Mouse (Mus musculus) forebrain, embryonic 14.5 days (tissue): ENCODE data around the gene RPS10-NUDT3. TPM values are rescaled to one million over a fixed set of nuclear protein-coding genes. Genes with fewer than 3 reads are reported as not detected.

ENCODE experiments used
- ATAC-seq: fragments of 200-750 bp; cut with Nextera tagmentation; 2 replicates; pipeline ENCODE4 v1.8.0; 2017; ENCODE audit warnings: mild to moderate bottlenecking, moderate library complexity
- DNase-seq: peaks from one replicate; pipeline ENCODE4 v3.0.0-alpha.2; 2015; ENCODE audit warnings: low spot score
- H3K27ac ChIP-seq: fragments of 300-500 bp; sonication (generic); 2 replicates; pipeline ENCODE4 v1.5.1; 2014; ENCODE audit warnings: low read depth, mild to moderate bottlenecking, control low read depth, low read length, moderate library complexity
- H3K27me3 ChIP-seq: fragments of 300-500 bp; sonication (generic); replicated peaks from 2 replicates; pipeline ENCODE4 v1.6.1; 2014; ENCODE audit warnings: low read length, control low read depth, mixed read lengths; ENCODE audit not compliant: control insufficient read depth, insufficient read depth
- H3K36me3 ChIP-seq: fragments of 300-500 bp; sonication (generic); 2 replicates; pipeline ENCODE4 v1.6.1; 2014; ENCODE audit warnings: low read length, control low read depth; ENCODE audit not compliant: control insufficient read depth, insufficient read depth
- H3K4me1 ChIP-seq: fragments of 300-500 bp; sonication (generic); 2 replicates; pipeline ENCODE4 v1.6.1; 2014; ENCODE audit warnings: antibody characterized with exemption, low read length, control low read depth; ENCODE audit not compliant: control insufficient read depth, insufficient read depth
- H3K4me2 ChIP-seq: fragments of 300-500 bp; sonication (generic); 2 replicates; pipeline ENCODE4 v1.6.1; 2014; ENCODE audit warnings: mild to moderate bottlenecking, control low read depth, low read length
- H3K4me3 ChIP-seq: fragments of 300-500 bp; sonication (generic); 2 replicates; pipeline ENCODE4 v1.5.1; 2014; ENCODE audit warnings: low read depth, low read length, control low read depth
- H3K9ac ChIP-seq: fragments of 300-500 bp; sonication (generic); 2 replicates; pipeline ENCODE4 v1.6.1; 2014; ENCODE audit warnings: mild to moderate bottlenecking, low read length, control low read depth, moderate library complexity
- H3K9me3 ChIP-seq: fragments of 300-500 bp; sonication (generic); replicated peaks from 2 replicates; pipeline ENCODE4 v1.6.1; 2016; ENCODE audit warnings: low read length, control low read depth, mixed read lengths; ENCODE audit not compliant: control insufficient read depth
- WGBS: fragments of 180-500 bp; shearing (Covaris S2); extraction: QIAGEN DNeasy Blood & Tissue Kit; methylation state at CpG from one replicate; pipeline ENCODE4 v1.1.7; 2014; 5-methylcytosine and 5-hydroxymethylcytosine counted together
- polyA plus RNA-seq: library from polyadenylated mRNA; unstranded; fragments of >200 nt; fragmentation: Nextera tagmentation; extraction: Ambion mirVana; gene quantifications from 2 replicates; pipeline ENCODE4 v1.2.1, GENCODE M21; 2014

The RPS10-NUDT3 gene
- polyA plus RNA-seq, 1 experiment from 2014 or later: not detected

DNA sequence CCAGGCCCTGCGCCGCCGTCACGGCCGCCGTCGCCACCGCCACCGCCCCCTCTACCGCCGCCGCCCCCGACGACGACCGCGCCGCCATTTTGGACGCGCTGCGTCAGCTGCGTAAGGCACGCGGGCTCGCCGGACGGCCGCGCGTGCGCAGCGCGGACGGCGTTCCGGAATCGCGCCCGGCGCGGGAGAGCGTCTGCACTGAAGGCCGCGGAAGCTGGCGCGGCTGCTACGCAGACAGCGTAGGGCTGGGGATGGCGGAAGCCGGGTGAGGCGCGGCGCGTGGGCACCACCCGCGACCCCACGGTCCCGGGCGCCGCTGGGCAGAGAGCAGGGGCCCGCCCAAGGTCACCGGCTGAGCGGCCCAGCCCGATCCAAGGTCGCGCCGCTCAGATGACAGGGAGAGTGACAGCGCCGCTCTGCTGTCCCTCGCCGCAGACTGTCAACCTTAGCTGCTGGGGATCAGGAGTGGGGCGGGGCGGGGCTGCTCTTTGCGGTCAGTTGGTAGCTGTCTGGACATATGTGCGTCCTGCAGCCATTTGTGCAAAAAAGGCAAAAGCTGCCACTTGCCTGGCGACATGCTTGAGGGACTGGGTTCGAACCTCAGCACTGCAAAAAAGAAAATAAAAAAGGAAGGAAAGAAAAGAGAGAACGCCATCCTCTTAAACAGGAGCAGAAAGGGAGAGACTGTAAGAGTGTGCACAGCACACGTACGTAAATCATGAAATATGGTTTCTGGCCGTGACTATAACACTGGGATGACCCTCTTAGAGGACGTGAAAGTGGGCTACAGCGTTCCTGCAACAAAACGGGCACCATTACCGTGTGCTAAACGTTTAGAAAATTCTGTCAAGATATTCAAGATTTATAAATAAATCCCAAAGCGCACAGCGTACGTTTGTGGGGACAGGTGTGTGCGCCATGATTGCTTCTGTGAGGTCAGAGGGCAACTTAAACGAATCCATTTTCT lies 11.4 kb downstream of the RPS10-NUDT3 start, which contains the start of gene Nudt3:
Nudt3 (minus strand) TSS at position 136 of the 967 bp plus-strand sequence.
- Histone ChIP-seq H3K27me3 (no peaks in the 10 kb centered on the region), H3K9me3 (no peaks in the 10 kb centered on the region), H3K4me2 (peak within 1 kb of the TSS; percentile 93), H3K27ac (peak within 1 kb of the TSS; percentile 99), H3K4me1 (peaks cover 23% of the 10 kb centered on the region), H3K9ac (peak within 1 kb of the TSS; percentile 99), H3K4me3 (peak within 1 kb of the TSS; percentile 99), H3K36me3 (peaks cover 12% of the 10 kb centered on the region; the same call in 1 of the 2 replicates)
- WGBS: 10% methylated on average over 81 of the region's 91 CpGs
- DNase-seq (peak; percentile 96), ATAC-seq (peak; percentile 90)

DNA sequence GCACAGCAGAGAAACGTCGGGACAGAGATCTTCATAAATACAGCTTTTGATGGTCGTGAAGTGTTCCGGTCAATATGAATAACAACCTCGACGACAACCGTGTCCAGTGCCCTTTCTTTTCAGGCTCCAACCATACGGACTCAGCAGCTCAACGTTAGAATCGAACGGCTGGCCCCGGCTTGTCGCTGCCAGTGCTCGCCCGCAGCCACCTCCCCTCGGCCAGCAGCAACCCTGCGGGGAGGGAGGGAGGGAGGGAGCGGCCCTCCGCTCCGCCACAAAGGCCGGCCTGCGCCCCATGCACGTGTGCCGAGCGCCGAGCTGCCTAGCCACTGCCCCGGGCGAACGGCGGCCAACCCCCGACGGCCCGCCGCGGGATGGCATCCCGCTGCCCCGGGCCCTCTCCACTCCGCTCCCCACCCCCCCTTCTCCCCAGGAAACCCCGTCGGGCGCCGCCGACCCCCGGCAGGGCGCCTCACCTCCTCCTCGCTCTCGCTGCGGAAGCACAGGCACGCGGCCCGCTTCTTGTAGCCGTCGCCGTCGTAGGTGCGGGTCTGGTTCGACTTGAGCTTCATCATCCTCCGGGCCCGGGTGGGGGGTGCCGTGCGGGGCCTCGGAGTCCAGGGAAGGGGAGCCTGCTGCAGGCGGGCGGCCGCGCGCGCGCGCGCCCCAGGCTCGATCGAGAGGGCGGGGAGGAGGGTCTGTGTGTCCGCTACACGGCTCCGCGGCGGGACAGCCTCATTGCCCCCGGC lies 12.2 kb downstream of the RPS10-NUDT3 start:
- Histone ChIP-seq H3K36me3 (peaks cover 12% of the 10 kb centered on the region), H3K27ac (peak overlapping the region; percentile 99), H3K9ac (peak overlapping the region; percentile 99), H3K4me1 (peaks cover 23% of the 10 kb centered on the region), H3K27me3 (no peaks in the 10 kb centered on the region), H3K4me2 (peak overlapping the region; percentile 93), H3K4me3 (peak overlapping the region; percentile 99), H3K9me3 (no peaks in the 10 kb centered on the region)
- ATAC-seq: peak; percentile 57
- peak; percentile 70 for DNase-seq
- under 1% methylated on average over 74 of the region's 80 CpGs for WGBS

DNA sequence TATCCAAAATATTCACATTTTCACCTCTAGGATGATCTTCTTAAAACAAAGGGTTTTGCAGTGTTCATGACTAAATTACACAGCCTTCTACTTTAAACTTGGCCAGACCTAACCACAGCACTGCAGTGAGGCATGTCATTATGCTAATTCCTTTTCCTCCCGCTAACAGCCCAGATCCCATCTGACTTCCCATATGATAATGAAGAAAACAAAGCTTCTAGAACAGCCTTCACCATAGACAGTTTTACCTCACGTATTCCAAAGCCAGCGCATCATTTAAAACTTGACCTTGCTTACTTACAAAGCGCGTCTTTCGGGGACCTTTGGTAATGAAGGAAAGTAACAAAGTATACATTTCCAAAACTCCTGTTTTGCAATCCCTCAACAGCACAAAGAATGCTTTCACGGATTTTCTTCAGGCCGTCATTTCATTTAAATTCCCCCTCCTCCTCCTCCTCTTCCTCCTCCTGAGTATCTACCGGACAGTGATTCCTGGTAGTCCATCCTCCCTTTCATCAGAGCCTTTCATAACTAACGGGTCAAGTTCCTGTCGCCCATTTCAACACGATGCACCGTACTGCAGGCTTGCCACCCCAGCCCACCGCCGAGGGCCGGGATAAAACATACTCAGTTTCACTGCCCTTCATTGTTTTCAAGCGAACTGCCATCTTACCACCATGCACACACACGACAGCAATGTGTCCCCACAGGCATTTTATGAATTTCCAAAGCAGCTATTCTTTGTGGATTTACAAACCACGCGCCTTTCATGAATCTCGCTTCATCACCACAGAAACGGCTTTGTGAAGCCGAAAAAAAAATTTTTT lies 13.1 kb downstream of the RPS10-NUDT3 start:
- H3K9ac ChIP-seq: peak overlapping the region; percentile 99
- H3K9me3 ChIP-seq: no peaks in the 10 kb centered on the region
- peak overlapping the region; percentile 99 for H3K4me3 ChIP-seq
- peak overlapping the region; percentile 99 for H3K27ac ChIP-seq
- peak; percentile 62 for ATAC-seq
- peak; percentile 80 for DNase-seq
- H3K4me1 ChIP-seq: peaks cover 23% of the 10 kb centered on the region
- peak overlapping the region; percentile 93 for H3K4me2 ChIP-seq
- H3K27me3 ChIP-seq: no peaks in the 10 kb centered on the region
- WGBS: 1% methylated on average over 23 of the region's 23 CpGs
- H3K36me3 ChIP-seq: peaks cover 14% of the 10 kb centered on the region

- H3K4me3 ChIP-seq: peak overlapping the region; percentile 99
- H3K9me3 ChIP-seq: no peaks in the 10 kb centered on the region
- no peaks in the 10 kb centered on the region for H3K27me3 ChIP-seq
- 0 out of 2 replicates have a peak overlapping the region, but pooled peaks have one; percentile 27 for H3K27ac ChIP-seq
- no peak for ATAC-seq
- DNase-seq: peak; percentile 24
- H3K9ac ChIP-seq: peak overlapping the region; percentile 99
- peak overlapping the region; percentile 93 for H3K4me2 ChIP-seq
- WGBS: 33% methylated on average over 8 of the region's 8 CpGs
- H3K36me3 ChIP-seq: peaks cover 14% of the 10 kb centered on the region
- H3K4me1 ChIP-seq: peaks cover 21% of the 10 kb centered on the region
Observed at GRCm38 (mm10) chr17:27621161-27621560, 13.9 kb downstream of the RPS10-NUDT3 start.

GRCm38 (mm10) chr17:27615388-27615787 lies 19.6 kb downstream of the RPS10-NUDT3 start:
- no peak overlapping the region for H3K4me2 ChIP-seq
- DNase-seq (no peak), ATAC-seq (no peak)
- 84% methylated on average over 7 of the region's 7 CpGs for WGBS
- H3K27ac ChIP-seq: no peak overlapping the region
- H3K4me3 ChIP-seq: no peak overlapping the region
- peaks cover 18% of the 10 kb centered on the region for H3K36me3 ChIP-seq
- peaks cover 12% of the 10 kb centered on the region for H3K4me1 ChIP-seq
- H3K27me3 ChIP-seq: no peaks in the 10 kb centered on the region
- no peak overlapping the region for H3K9ac ChIP-seq
- H3K9me3 ChIP-seq: no peaks in the 10 kb centered on the region

DNA sequence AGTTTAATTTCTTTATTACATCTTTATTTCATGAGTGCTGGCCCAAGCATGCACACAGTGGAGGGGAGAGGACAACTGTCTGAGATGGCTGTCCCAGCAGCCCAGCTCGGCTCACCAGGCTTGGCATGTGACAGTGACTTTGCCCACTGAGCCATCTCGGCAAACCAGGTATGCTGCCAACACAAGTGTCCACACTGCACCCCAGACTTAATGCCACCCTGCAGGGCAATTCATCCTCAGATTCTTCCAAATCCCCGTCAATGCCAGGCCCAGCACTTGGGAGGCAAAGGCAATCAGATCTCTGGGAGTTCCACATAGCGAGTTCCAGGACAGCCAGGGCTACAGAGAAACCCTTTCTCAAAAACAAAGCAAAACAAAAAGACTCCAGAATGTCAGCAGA lies 22.0 kb downstream of the RPS10-NUDT3 start:
- Histone ChIP-seq H3K27me3 (no peaks in the 10 kb centered on the region), H3K4me1 (peaks cover 4% of the 10 kb centered on the region), H3K9me3 (no peaks in the 10 kb centered on the region), H3K36me3 (peaks cover 12% of the 10 kb centered on the region; the same call in 1 of the 2 replicates), H3K9ac (no peak overlapping the region), H3K4me3 (no peak overlapping the region), H3K27ac (no peak overlapping the region), H3K4me2 (no peak overlapping the region)
- 61% methylated on average over 4 of the region's 4 CpGs for WGBS
- no peak for ATAC-seq
- no peak for DNase-seq

DNA sequence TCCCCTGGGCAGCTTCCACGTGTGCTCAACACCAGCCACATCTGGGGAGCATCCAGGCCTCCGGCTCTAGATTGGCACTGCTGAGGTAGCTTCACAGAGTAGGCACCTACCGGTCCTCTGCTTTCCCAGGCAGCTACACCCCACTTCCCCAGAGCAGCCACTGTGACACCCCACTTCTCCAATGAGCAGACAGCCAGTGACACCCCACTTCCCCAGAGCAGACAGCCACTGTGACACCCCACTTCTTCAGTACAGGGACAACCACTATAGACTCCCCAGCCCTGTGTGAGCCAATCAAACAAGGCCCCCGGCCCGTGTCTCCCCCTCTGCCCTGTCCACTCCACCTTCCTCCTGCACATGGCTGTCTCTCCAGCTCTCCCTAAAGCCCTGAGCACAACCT lies 23.0 kb downstream of the RPS10-NUDT3 start:
- ATAC-seq (no peak), DNase-seq (no peak)
- no peaks in the 10 kb centered on the region for H3K27me3 ChIP-seq
- H3K9me3 ChIP-seq: no peaks in the 10 kb centered on the region
- 90% methylated on average over 5 of the region's 5 CpGs for WGBS
- H3K4me1 ChIP-seq: peaks cover 4% of the 10 kb centered on the region
- peaks cover 11% of the 10 kb centered on the region; the same call in 1 of the 2 replicates for H3K36me3 ChIP-seq
- H3K9ac ChIP-seq: no peak overlapping the region
- H3K27ac ChIP-seq: no peak overlapping the region
- H3K4me3 ChIP-seq: no peak overlapping the region
- no peak overlapping the region for H3K4me2 ChIP-seq

DNA sequence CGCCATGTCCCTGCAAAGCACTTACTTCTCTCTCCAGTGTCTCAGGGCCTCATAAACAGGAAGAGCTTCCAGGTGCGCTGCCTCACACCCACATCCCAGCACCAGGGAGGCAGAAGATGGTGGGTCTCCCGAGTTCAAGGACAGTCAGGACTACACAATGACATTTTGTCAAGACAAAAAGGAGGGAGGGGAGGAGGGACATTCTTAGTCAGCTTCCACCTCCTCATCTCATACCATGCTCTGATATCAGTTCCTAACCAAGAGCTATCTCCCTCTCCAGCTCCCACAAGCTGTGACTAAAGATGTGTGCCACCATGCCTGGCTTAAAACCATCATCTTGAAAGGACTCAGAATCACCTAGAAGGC lies 23.5 kb downstream of the RPS10-NUDT3 start:
- H3K4me3 ChIP-seq: no peak overlapping the region
- H3K4me1 ChIP-seq: peaks cover 4% of the 10 kb centered on the region
- H3K36me3 ChIP-seq: peaks cover 11% of the 10 kb centered on the region; the same call in 1 of the 2 replicates
- DNase-seq (no peak), ATAC-seq (no peak)
- H3K27ac ChIP-seq: no peak overlapping the region
- no peak overlapping the region for H3K9ac ChIP-seq
- no peaks in the 10 kb centered on the region for H3K27me3 ChIP-seq
- no peak overlapping the region for H3K4me2 ChIP-seq
- WGBS: 75% methylated on average over 3 of the region's 3 CpGs
- no peaks in the 10 kb centered on the region for H3K9me3 ChIP-seq
